Mouse (Mus musculus): ENCODE measurements around the gene Gm21974.
A peak's percentile ranks its signal among the peaks of the same experiment; 100 is the strongest.
"Not testable (repeated sequence)": the region's sequence is repeated elsewhere in the genome, so short reads cannot be mapped to it uniquely, and the experiment has no call there.

Gene Gm21974

DNA sequence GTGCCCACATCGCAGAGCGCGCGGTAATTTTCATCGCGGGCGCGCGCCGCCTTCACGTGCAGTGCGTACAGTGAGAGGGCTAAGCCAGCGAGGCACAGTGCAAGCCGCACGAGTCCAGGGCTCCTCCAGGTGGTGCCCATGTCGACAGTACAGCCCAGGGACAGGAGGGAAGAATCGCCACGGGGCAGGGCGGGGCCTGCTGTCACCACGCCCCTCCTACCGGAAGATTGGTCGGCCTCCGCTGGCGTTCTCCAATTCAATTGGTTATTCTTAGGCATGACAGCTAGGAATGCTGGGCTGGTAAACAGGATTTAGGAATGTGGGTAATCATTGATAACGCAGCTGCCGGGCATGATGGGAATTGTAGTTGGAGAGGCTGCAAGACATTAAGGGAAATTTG lies at the start of gene Gm21974, which contains the start of gene Vkorc1:
Gm21974 (minus strand) TSS at position 13 of the 400 bp plus-strand sequence.
Vkorc1 (minus strand) TSS at position 176 of the 400 bp plus-strand sequence.
- peak; percentile 87 for DNase-seq (ENCODE audit: low read depth, low spot score)

DNA sequence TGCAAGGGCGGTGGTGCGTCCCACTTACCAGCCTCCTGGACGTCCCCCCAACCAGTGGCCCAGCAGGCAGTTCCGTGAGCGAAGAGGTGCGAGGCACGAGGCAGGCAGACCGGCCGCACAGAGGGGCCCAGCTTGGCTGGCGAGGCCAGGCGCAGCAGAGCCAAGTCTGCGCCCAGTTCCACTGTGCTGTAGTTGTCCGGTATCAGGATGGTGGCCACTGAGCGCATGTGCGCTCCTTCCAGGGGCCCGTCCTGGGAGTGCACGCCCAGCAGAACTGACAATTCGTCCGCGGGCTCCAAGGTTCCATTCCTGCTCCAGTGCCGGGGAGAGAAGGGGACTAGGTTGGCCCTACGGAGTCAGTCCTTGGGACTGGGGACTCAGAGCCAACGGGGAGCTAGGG lies 49.4 kb upstream of the Gm21974 start:
- DNase-seq (ENCODE audit: low read depth, low spot score): no peak

DNA sequence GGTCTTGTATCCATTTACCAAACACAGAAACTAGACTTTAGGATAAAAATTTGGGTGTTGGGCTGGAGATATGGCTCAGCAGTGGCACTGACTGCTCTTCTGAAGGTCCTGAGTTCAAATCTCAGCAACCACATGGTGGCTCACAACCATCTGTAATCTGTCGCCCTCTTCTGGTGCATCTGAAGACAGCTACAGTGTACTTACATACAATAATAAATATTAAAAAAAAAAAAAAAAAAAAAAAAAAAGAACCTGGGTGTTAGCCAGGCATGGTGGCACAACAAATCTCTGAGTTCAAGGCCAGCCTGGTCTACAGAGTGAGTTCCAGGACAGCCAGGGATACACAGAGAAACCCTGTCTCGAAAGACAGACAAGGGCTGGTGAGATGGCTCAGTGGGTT lies 46.8 kb upstream of the Gm21974 start:
- DNase-seq (ENCODE audit: low read depth, low spot score): not testable (repeated sequence)

DNA sequence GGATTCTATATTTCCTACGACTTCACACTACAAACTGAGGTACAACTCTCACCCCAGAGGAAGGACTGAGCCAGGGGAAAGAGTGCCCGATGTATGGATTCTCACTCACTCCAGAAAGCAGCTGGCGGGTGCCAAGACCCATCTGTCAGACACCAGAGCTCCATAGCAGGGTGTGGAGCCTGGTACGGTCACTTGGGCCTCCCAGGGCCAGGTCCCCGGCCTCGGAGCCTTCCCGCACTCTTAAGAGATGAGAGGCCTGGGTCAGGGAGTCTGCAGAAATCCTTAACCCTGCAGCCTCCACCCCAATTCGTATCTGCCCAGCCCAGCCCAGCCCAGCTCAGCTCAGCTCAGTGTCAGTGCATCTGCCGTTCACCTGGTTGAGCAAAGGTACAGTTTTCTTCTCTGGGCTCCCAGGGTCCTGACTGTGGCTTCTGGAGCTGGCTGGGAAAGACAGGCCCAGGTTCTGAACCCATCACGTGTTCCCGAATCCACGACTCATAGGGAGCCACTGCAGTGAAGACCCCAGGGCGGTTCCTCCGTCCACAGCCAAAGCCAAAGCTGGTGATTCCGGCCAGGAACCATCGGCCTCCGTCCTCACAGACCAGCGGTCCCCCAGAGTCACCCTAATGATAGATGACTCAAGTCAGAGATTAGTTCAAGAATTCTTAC lies 41.1 kb upstream of the Gm21974 start:
- no peak for DNase-seq (ENCODE audit: low read depth, low spot score)

DNA sequence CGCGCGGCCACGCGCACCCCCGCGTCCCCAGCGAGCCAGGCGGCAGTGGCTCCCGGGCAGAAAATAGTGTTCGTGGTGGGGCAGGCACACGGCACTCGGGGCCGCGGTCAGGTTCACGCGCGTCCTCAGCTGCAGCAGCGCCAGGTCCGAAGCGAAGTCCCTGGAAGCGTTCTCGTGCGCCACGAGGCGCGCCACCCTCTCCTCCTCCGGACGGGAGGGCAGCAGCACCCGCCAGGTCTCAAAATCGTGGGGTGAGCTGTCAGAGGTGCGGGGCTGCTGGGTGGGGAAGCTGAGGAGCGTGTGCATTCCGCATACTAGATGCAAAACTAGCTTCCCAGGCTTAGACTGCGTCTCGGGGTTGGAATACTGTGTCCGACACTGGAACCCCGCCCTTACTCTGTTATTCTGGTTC lies 40.5 kb upstream of the Gm21974 start:
- no peak for DNase-seq (ENCODE audit: low read depth, low spot score)

DNA sequence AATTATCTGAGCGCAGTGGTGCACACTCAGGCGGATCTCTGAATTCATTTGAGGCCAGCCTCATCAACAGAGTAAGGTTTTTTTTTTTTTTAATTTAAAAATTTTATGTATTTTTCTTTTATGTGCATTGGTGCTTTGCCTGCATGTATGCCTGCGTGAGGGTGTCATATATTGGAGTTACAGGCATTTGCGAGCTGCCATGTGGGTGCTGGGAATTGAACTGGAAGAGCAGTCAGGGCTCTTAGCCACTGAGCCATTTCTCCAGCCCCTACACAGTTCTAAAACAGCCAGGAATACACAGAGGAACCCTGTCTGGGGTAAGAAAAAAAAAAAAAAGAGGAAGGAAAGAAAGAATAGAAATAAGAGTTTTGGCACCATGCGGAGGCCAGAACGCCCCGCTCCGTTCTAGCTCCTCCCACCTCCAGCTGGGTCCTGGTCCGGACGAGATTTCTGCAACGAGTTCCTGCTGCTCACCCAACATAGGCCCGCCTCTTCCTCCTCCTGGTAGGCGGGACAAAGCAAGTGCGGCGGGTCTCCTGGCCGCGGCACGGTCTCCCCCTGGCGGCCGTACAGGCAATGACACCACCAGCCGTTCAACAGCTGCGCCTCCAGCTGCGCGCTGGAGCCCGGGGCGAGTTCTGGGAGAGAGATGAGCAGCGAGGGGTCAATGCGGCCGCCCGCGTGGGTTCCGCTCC lies 39.9 kb upstream of the Gm21974 start:
- peak; percentile 87 for DNase-seq (ENCODE audit: low read depth, low spot score)

DNA sequence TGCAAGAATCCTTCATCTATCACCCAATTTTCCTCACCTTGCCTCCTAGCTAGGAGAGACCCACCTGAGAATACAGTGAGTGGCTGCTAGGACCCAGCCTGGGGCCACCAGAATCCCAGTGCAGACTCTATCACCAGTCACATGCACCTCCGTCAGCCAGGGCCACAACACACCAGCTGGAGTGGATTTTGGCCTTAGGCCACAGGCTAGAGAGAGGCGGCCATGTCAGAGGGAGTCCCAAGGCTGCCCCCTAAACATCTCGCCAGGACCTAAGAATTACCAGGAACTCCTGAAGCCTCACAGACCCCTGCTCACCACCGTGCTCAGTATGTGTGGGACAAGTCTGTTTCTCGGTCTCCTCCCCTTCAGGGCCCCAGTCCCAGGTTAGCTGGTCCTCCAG lies 38.8 kb upstream of the Gm21974 start:
- DNase-seq (ENCODE audit: low read depth, low spot score): no peak

DNA sequence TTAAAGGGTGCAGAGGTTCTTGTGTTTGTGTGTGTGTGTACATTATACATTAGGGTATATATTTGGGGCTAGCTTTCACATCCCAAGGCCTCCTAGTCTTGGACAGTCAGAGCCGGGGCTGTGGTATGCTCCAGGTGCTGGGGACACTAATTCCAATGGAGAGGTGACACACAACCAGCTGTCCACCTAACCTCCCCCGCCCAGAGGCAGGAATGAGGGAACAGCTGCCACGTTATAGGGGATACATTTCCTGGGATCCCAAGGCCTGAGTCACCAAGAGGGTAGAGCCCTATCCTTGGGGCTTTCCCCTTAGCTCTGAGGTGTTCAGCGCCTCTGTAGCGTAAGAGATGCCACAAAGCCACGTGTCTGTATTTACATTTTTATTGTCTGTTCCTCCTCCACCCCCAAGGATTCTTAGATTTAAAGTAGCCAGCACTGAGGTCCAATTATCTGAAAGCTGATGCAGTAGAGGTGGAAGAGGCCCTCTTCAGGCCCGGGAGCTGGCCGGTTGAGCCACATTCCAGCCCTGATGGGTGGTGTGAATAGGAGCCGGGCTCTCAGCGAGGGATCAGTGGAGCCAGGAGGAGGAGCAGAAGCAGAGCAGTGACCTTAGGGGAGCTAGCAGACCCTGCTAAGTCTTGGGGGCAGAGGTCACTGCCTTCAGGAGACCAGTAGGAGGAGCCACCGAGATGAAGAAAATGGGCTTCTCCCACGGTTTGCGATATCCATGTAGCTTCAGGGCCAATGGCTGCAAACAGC lies 37.2 kb upstream of the Gm21974 start:
- no peak for DNase-seq (ENCODE audit: low read depth, low spot score)

DNA sequence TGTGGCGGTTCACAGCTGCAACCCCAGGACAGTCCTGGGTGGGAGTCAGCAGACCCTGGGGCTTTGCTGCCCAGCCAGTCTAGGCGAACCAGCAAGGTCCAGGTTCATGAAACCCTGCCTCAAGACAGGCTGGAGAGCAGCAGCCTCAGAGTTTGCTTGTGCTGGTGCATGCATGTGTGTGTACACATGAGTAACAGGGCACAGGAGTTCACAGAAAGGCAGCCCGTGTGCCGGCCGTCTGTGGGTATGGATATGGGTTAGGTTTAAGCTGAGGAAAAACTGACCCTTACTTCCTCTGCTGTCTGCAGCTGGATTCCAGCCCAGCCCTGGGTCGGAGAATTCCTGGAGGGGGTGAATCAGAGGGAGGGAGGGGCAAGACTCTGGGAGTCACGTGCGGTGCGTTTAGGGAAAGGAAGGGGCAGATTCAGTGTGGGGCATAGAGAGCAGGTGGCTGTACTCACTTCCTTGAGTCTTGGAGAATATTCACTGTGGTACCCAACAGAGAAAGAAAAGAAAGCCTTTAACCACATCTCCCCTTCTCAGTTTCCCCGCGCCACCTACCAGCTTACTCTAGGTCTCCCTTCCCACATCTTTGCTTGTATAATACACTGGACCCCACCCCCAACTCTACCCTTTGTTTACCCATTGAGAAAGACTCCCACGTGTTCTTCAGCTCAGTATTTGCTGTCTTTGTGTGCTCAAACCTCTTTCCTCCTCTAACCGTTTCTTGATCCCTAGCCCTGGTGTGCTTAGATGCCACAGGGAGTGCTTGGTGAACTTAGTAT lies 36.3 kb upstream of the Gm21974 start:
- no peak for DNase-seq (ENCODE audit: low read depth, low spot score)

DNA sequence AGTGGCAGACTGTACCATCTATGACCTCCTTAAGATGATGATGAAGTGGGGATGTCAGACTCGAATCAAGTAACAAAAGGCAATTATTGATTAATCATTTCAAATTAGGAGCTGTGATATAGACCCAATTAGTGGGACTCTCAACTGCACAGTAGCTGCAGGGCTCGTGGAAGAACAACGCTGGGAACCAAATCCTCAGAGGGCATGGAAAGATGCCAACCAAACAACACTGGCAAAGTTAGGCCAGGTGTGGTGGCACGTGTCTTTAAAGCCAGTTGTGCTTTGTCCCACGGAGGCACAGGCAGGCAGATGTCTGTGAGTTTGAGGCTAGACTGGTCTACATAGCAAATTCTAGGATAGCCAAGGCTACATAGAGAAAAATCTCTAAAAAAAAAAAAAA lies 35.4 kb upstream of the Gm21974 start:
- DNase-seq (ENCODE audit: low read depth, low spot score): no peak

DNA sequence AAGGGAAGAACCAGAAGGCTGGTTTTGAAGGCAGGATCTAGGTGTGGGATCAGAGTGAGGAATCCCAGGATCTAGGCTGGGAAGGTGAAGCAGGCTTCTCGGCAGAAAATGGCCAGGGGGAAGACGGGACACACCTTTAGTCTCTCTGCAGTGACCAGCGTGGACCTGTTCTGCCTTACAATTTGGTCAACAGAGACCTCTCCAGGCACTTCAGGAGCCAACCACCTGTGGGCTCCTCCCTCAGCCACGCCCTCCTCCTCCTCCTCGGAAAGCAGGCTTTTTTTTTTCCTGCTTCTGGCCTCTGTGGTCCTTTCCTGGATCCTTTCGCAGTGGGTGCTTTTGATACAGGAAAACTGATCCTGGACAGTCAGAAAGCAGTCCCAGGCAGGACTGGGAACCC lies 34.7 kb upstream of the Gm21974 start, which contains the start of gene Prss8:
Prss8 (minus strand) TSS at position 182 of the 400 bp plus-strand sequence.
- DNase-seq (ENCODE audit: low read depth, low spot score): no peak

DNA sequence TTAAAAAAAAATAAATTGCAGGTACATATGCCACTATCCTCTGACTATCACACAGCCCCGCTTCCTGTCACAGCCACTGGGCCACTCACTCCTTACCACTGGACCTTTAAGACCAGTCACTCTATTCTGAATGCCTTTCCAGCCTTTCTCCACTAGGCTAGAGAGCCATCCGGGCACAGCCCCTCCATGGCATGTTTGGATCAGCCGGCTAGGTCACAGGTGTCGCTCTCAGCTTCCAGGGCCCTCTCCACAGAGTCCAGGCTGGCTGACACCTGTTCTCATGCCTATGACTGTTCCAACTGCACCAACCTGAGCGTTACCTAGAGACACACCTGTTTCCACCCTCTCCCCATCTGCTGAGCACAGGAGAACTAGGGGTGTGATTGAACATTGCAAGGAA lies 33.3 kb upstream of the Gm21974 start:
- DNase-seq (ENCODE audit: low read depth, low spot score): no peak

DNA sequence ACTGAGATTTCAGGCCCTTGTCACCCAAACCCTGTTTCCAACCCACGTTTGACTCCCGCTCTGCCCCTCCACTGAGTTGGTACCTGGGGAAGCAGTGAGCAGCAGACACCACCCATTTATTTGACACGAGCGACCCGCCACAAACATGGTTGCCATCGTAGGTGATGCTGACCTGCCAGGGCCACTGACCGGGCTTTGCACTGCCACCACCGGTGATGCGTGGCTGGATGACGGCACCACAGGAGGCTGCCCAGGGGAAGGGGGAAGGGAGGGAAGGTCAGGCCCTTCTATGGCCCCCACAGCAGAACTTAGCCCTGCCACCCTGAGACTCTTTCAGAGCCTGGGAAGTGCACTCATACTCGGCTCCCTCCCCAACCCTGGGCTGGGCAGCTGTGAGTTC lies 32.5 kb upstream of the Gm21974 start:
- no peak for DNase-seq (ENCODE audit: low read depth, low spot score)

DNA sequence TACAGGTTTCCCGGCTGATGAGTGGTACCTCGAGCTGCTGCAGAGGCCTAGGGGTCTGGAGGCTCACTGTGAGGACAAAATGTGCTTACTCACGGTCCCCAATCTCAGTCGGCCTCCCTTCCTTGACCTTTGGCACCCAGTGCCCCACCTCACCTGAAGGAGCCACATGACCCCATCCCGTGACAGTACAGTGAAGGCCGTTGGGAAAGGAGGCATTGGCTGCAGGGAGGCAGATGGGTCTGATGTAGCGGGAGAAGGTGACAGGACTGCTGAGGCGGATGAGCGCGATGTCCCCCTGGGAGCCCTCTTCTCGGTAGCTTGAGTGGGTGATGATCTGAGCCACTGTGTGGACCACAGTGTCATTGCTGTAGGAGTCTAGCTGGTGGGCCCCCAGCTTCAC lies 31.6 kb upstream of the Gm21974 start:
- no peak for DNase-seq (ENCODE audit: low read depth, low spot score)

DNA sequence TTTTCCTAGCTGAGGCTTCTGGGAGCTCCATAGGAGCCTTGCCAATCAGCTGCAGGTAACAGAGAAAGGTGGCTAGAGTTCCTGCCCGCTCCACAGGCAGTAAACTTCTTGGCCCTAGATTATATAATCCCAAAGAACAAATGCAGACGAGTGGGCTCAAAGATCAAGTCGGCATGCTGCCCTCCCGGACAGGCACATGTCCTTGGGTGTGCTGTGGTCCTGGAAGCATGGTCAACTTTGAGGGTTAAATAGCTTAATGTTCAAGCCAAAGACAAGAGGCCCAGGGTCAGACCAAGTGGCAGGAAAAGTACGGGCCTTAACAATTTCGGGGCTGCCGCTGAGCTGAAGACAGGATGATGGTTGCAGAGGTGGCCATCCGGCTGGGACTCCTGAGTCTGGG lies 30.8 kb upstream of the Gm21974 start:
- DNase-seq (ENCODE audit: low read depth, low spot score): no peak

DNA sequence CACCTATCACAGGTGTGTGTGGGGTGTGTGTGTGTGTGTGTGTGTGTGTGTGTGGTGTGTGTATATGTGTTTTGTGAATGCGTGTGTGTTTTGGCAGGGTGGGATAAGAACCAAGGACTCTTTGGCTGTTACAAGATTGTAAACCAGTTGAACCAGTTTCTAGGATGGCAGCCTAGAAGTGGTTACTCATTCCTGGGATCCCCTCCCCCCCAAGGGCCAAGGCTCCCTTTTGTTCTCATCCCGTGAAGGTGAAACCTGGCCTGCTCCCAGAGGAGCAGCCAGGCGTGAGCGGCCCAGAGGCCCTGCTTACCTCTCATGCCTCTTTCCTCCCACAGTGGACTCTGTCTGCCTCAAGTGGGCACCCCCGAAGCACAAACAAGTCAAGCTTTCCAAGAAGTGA lies 30.0 kb upstream of the Gm21974 start:
- no peak for DNase-seq (ENCODE audit: low read depth, low spot score)

DNA sequence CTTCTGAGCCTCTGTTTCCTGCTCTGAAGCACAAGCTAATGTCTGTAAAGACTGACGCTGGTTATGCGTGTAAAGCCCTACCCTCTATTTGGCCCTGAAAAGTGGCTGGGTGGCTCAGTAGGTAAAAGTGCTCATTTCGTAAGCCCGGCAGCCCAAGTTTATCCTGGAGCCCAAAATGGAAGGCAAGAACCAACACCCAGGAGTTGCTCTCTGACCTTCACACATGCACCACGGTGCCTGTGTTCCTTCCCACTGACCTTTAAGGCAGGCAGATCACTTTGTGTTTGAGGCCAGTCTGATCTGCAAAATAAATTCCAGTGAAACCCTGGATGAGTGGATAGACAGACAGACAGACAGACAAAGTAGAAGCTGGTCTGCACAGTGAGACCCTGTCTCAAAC lies 28.5 kb upstream of the Gm21974 start:
- no peak for DNase-seq (ENCODE audit: low read depth, low spot score)

DNA sequence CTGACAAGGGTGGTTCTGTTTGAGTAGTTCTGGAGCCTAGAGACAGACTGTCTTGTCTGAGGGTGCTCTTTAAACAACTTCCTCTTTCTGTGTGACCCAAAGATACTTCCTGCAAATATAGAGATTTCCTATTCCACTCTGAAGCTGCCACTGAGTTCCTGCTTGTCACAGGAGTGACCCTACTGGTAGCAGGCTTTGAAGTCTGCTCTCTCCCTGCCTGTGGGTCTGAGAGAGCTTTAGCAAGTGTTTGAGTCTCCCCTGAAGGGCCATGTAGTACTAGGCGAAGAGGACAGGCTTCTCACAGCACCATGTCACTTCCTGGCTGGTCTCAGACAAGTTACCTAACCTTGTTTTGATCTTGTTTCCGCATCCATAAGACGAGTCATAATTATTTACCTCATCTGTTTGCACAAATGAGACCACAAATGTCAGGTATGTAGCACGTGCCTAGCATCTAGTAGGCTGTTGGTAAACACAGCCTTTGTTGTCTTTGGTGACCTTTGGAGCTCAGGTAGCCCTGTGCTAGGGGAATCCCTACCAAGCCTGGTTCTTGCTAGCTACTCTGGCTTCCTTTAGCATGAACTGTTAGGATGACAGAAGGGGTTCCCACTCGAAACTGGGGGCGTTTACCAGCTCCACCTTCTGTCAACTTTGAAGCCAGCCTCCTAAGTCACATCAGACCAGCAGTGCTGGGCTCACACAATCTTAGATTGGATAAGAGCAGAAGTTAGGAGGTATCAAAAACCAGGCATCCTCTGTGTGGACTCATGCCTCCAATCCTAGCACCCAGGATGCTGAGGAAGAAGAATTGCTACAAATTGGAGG lies 27.4 kb upstream of the Gm21974 start:
- DNase-seq (ENCODE audit: low read depth, low spot score): no peak

DNA sequence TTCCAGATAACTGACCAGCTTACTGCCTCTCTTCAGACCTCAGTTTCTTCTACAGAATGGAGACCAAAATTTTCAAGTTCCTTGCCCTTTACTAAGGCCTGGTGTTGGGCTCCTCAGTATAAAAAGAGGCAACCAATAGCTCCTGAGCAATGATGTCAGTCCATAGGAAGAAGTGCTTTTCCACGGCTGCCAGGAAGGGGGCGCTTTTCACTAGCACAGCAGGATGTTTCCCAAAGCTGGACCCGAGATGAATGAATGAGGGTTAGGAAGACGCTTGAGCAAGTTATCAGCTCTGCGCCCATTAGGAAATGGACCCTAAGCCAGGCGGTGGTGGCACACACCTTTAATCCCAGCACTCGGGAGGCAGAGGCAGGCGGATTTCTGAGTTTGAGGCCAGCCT lies 26.3 kb upstream of the Gm21974 start:
- no peak for DNase-seq (ENCODE audit: low read depth, low spot score)

DNA sequence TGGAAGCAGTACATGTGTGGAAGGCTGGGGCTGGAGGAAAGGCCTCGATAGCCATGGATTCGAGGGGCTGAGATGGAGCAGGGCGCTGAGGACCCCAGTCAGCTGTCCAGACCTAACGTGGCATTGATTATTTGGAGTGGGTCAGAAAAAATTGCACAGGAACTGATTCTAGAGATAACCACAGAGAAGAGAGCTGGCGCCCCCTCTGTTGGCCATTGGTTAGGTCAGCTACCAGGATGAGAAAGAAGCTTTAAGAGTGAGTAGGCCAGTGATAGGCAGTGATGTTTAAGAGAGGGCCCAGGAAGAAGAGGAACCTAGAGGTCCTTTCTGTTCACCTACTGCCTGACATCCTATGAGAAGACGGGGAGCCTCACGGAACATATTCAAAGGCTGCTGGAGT lies 24.0 kb upstream of the Gm21974 start:
- DNase-seq (ENCODE audit: low read depth, low spot score): no peak

DNA sequence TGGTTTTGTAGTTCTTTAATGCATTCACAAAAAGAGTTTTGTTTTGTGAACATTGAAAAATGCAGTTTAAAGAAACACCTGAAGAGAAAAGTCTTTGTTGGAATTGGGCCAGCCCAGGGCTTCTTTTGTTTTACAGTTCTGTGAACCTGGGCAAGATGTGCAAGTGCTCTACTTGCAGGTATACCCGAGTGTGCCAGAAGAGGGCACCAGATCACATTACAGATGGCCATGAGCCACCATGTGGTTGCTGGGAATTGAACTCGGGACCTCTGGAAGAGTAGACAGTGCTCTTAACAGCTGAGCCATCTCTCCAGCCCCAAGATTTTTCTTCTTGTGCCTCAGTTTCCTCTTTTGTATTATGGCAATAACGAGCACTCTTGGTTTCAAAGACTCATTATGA lies 22.9 kb upstream of the Gm21974 start:
- DNase-seq (ENCODE audit: low read depth, low spot score): no peak

Measured in WW6 (cell line).